Mouse (Mus musculus): Measurements from ENCODE around the gene Gm49321. TPM values are rescaled to one million over a fixed set of nuclear protein-coding genes. Genes with fewer than 3 reads are reported as not detected.

Gene Gm49321
- total RNA-seq, 4 experiments from 2014 or later = 8.3 to 16.2 (median 13.5) TPM

GRCm38 (mm10) chr12:74009448-74009911 lies 72.0 kb downstream of the Gm49321 start:
- peak in 1 of 2 experiments; percentile 73 for DNase-seq (ENCODE audit: low spot score in 2 of 2)

DNA sequence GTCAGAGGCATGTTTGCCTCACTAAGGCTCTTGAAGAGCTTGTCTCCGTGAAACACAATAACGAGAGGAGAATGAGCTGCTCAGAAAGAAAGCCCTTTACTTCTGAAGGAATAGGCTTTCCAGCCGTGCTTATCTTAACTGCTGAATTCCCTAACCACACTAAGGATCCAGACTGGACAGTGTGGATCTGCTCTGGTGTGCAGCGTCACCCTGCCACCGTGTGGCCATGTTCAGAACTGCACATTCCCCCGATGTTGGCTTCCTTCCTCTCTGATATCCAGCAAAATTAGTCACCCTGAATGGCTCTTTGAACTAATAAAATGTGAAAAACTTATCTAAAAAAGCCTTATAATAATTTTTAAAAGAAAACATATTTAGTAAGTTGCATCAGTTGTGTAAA lies 76.3 kb downstream of the Gm49321 start:
- peak; percentile 55 to 94 for DNase-seq (ENCODE audit: low spot score in 2 of 2)

DNA sequence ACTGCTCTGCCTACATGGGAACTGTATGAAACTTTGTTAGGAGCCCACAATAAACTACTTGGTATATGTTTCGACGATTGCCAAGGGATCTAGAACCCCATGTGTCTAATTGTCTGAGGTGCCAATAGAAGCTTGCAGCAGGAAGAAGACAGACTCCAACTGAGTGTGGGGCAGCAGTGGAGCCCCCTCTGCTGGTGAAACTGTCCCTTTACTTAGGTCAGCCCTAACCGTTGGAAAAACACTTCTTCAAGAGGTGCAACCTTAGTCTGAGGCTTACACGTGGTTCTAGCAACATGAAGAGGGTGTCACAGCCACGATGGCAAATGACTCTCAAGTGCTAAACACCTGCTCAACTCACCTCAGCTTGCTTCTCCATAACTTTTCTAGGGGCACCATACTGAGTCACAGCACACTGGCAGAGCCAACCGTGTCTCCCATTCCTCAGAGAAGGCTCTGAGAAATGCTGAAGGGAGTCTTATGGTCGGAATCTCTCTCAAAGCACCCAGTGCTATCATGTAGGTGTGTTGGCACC lies 77.4 kb downstream of the Gm49321 start:
- no peak for DNase-seq (ENCODE audit: low spot score in 2 of 2)

DNA sequence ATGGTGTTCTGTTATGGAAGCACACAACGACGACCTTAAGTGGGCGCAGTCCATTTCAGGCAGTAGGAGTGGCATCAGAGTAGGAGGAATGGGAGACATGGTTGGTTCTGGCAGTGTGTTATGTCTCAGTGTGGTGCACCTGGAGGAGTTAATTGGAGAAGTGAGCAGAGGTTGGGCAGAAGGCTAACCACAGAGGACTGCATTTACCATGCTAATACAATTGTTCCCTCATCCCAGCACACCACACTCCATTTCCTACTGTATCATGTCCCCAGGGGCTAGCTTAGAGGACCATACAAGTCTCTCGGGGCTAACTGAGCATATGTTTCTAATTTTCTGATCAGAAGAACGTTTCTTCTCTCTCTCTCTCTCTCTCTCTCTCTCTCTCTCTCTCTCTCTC lies 78.0 kb downstream of the Gm49321 start:
- no peak for DNase-seq (ENCODE audit: low spot score in 2 of 2)

Other genes starting within 250 kb of the Gm49321 start
- gene Hif1a, start 36.3 kb upstream of the Gm49321 start, total RNA-seq (2022) = 10 to 100 TPM; 57.7 to 66.6 (median 64.3) TPM
- gene Snapc1, start 26.8 kb downstream of the Gm49321 start, total RNA-seq (2022) = 10 to 100 TPM; 37.6 to 46.6 (median 41.7) TPM
- 10 to 100 TPM; 71.8 to 83.4 (median 74.2) TPM for gene Syt16, start 60.0 kb downstream of the Gm49321 start, total RNA-seq (2022)

Measured in left cerebral cortex, adult 8-10 months (tissue).